Mouse (Mus musculus): Measurements from ENCODE around the gene Cel. TPM values are rescaled to one million over a fixed set of nuclear protein-coding genes. Genes with fewer than 3 reads are reported as not detected.

Gene Cel
- polyA plus RNA-seq, 1 experiment from 2014 or later: not detected

DNA sequence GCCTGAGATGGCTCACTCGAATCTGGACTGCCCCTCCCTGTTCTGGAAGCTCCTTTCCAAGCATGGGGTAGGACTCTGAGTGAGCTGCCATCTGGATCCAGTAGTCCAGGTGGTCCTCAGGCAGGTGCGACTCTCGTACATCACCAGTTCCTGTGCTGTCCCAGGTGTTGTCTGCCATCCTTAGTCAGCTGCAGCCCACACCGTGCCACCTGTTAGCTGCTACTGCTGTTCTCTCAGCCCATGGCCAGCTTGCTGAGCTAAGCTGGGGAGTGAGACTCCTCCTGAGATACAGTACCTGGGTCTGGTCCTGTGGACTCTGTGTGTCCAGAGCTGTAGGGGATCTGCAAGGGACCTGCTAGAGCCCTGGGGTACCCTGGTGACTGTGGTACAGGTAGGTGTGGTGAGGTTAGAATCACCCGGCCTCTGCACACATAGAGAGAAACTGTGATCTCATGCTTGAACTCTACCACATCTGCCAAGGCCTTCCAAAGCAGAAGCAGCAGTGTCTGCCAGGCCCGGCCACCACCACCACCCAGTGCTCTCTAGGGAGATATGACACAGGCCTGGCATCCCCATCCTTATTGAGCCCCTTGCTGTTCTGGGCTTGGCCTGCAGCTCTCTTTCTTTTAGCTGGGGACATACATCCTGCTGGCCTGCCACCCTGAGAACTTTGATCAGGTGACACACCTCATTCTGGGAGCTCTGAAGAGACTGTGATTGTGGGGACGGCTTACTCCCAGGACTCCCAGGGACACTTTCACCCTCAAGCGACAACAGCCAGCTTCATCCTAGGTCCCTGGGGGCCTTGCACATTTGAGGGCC lies 25.0 kb downstream of the Cel start:
- no peak for TF ChIP-seq CTCF (IDR thresholded peaks at IDR 0.05; ENCODE audit: low read depth)
- Histone ChIP-seq H3K9ac (no peak overlapping the region), H3K27ac (ENCODE audit: low read depth) (peak overlapping the region; percentile 67; the same call in 1 of the 2 replicates), H3K36me3 (ENCODE audit: insufficient read depth) (peaks cover 11% of the 10 kb centered on the region), H3K9me3 (ENCODE audit: low read depth, low read length) (no peaks in the 10 kb centered on the region), H3K4me1 (ENCODE audit: insufficient read depth) (peaks cover 30% of the 10 kb centered on the region), H3K27me3 (ENCODE audit: insufficient read depth, low read length) (no peaks in the 10 kb centered on the region), H3K4me3 (ENCODE audit: low read depth, low read length) (no peak overlapping the region), H3K4me2 (no peak overlapping the region)
- DNase-seq (no peak), ATAC-seq (ENCODE audit: insufficient read depth) (no peak)
- 73% methylated on average over 8 of the region's 8 CpGs for WGBS

DNA sequence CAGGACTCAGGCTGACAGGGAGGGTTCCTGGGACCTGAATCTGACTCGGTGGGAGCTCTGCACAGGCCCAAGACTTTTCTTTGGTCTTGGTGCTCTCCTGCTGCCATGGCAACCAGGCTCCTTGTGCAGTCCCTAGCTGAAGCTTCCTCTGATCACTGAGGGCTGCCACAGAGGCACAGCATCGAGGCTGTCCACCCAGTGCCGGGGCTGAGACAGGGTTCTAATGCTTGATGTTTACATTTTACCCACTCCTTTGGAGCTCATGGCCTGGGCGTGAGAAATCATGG lies 25.6 kb downstream of the Cel start:
- Histone ChIP-seq H3K4me1 (ENCODE audit: insufficient read depth) (peaks cover 36% of the 10 kb centered on the region), H3K9me3 (ENCODE audit: low read depth, low read length) (no peaks in the 10 kb centered on the region), H3K4me3 (ENCODE audit: low read depth, low read length) (no peak overlapping the region), H3K36me3 (ENCODE audit: insufficient read depth) (peaks cover 6% of the 10 kb centered on the region), H3K4me2 (no peak overlapping the region), H3K9ac (no peak overlapping the region), H3K27me3 (ENCODE audit: insufficient read depth, low read length) (no peaks in the 10 kb centered on the region), H3K27ac (ENCODE audit: low read depth) (no peak overlapping the region)
- no peak for TF ChIP-seq CTCF (IDR thresholded peaks at IDR 0.05; ENCODE audit: low read depth)
- WGBS: 30% methylated on average over 4 of the region's 4 CpGs
- DNase-seq (no peak), ATAC-seq (ENCODE audit: insufficient read depth) (no peak)

DNA sequence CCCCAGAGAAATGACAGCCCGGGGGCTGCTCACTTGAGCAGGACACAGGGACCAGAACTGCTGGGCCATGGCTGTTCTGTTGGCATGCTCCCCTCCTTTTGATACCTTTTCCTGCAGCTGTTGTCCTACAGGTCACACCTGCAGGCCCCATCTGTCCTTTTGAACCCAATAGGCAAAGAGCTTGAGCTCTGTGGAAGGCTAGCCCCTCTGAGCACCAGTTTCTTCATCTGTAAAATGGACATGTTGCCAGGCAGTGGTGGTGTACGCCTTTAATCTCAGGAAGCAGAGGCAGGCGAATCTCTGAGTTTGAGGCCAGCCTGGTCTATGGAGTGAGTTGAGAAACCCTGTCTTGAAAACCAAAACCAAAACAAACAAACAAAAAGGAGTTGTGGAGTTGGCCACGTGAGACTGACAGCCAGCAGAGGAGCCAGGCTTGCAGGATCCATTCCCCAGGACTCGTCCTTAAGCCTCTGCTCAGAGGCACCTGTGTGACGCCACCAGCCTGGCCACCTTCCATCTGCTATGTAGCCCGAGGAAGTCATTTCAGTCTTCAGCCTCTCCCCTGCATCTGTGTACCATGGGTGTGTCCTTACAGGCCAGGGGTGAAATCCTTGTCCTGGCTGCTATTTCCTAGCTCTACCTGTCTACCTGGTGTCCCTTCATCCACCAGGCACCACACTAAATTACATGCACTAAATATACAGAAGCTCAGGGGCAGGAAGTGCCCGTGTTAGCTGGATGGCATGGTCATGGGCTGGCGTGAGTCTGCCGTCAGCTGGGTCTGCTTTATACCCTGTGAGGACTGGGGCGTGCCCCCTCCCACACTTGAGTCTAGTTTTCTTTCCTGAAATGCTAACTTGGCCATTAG lies 26.2 kb downstream of the Cel start:
- no peak for ATAC-seq (ENCODE audit: insufficient read depth)
- peak overlapping the region; percentile 27; the same call in 1 of the 2 replicates for H3K27ac ChIP-seq (ENCODE audit: low read depth)
- H3K4me2 ChIP-seq: no peak overlapping the region
- 66% methylated on average over 11 of the region's 11 CpGs for WGBS
- no peak for TF ChIP-seq CTCF (IDR thresholded peaks at IDR 0.05; ENCODE audit: low read depth)
- H3K4me3 ChIP-seq (ENCODE audit: low read depth, low read length): no peak overlapping the region
- H3K27me3 ChIP-seq (ENCODE audit: insufficient read depth, low read length): no peaks in the 10 kb centered on the region
- DNase-seq: no peak
- H3K9ac ChIP-seq: no peak overlapping the region
- H3K9me3 ChIP-seq (ENCODE audit: low read depth, low read length): no peaks in the 10 kb centered on the region
- peaks cover under 1% of the 10 kb centered on the region; the same call in 1 of the 2 replicates for H3K36me3 ChIP-seq (ENCODE audit: insufficient read depth)
- H3K4me1 ChIP-seq (ENCODE audit: insufficient read depth): peaks cover 36% of the 10 kb centered on the region

DNA sequence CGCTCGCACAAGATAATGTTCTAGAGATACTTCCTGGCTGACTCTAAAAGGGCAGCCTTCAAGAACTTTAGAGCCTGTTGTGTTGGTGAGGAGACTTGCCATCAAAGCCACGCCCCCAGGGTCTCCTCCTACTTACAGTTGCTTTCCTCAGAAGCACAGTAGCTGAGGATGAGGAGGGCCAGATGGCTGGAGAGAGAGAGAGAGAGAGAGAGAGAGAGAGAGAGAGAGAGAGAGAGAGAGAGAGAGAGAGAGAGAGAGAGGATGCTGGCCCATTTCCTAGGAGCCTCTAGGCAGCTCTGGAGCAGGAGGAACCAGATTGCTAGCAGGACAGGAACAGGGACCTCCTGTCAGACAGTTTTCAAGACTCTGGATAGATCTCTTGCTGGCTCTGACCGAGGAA lies 27.0 kb downstream of the Cel start:
- Histone ChIP-seq H3K4me2 (peak overlapping the region; percentile 77), H3K36me3 (ENCODE audit: insufficient read depth) (no peaks in the 10 kb centered on the region), H3K27ac (ENCODE audit: low read depth) (peak overlapping the region; percentile 37; the same call in 1 of the 2 replicates), H3K27me3 (ENCODE audit: insufficient read depth, low read length) (no peaks in the 10 kb centered on the region), H3K4me3 (ENCODE audit: low read depth, low read length) (no peak overlapping the region), H3K9me3 (ENCODE audit: low read depth, low read length) (no peaks in the 10 kb centered on the region), H3K9ac (no peak overlapping the region), H3K4me1 (ENCODE audit: insufficient read depth) (peaks cover 36% of the 10 kb centered on the region)
- peak; percentile 81 for DNase-seq
- no peak for TF ChIP-seq CTCF (IDR thresholded peaks at IDR 0.05; ENCODE audit: low read depth)
- WGBS: 34% methylated on average over 4 of the region's 4 CpGs
- ATAC-seq (ENCODE audit: insufficient read depth): peak; percentile 14; the same call in 1 of the 2 replicates

DNA sequence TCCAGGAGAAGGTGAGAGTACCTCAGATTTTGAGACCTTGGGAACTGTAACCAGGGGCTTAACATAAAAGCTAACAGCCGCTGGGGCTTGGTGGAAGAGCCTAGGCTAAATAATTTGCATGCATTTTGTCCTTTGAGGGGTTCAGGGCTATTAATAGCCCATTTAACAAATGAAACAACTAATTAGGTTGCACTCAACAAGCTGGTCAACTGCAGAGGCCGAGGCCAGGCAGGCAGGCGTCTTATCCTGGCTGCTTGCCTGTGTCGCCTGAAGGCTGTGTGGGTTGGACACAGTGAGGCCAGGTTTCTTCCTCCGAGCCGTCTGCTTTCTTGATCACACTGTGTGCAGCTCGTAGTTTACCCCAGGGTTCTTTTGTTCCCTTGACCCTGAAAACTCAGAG lies 27.6 kb downstream of the Cel start:
- Histone ChIP-seq H3K4me1 (ENCODE audit: insufficient read depth) (peaks cover 36% of the 10 kb centered on the region), H3K27me3 (ENCODE audit: insufficient read depth, low read length) (no peaks in the 10 kb centered on the region), H3K36me3 (ENCODE audit: insufficient read depth) (no peaks in the 10 kb centered on the region), H3K27ac (ENCODE audit: low read depth) (peak overlapping the region; percentile 37; the same call in 1 of the 2 replicates), H3K4me3 (ENCODE audit: low read depth, low read length) (peak overlapping the region; percentile 10; the same call in 1 of the 2 replicates), H3K9me3 (ENCODE audit: low read depth, low read length) (no peaks in the 10 kb centered on the region), H3K9ac (no peak overlapping the region), H3K4me2 (peak overlapping the region; percentile 77)
- WGBS: 31% methylated on average over 7 of the region's 7 CpGs
- ATAC-seq (ENCODE audit: insufficient read depth) (no peak), DNase-seq (peak; percentile 73)
- TF ChIP-seq CTCF (IDR thresholded peaks at IDR 0.05; ENCODE audit: low read depth): no peak

DNA sequence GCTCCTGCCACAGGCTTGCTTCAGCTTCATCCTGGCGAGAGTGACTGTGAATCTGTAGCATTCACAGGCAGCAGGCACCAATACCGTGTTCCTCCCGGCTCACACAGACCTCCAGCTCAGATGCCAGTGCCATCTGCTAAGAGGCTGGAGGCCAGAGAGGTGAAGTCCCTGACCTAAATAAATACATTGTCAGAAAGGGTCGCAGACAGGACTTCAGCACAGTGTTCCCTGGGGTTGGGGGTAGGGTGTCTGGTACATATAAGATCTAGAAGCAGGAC lies 28.0 kb downstream of the Cel start:
- H3K4me2 ChIP-seq: peak overlapping the region; percentile 77
- no peaks in the 10 kb centered on the region for H3K36me3 ChIP-seq (ENCODE audit: insufficient read depth)
- peak overlapping the region; percentile 37; the same call in 1 of the 2 replicates for H3K27ac ChIP-seq (ENCODE audit: low read depth)
- no peaks in the 10 kb centered on the region for H3K27me3 ChIP-seq (ENCODE audit: insufficient read depth, low read length)
- H3K4me3 ChIP-seq (ENCODE audit: low read depth, low read length): peak overlapping the region; percentile 10; the same call in 1 of the 2 replicates
- no peak for ATAC-seq (ENCODE audit: insufficient read depth)
- DNase-seq: no peak
- no peaks in the 10 kb centered on the region for H3K9me3 ChIP-seq (ENCODE audit: low read depth, low read length)
- 0 out of 2 replicates have a peak overlapping the region, but pooled peaks have one; percentile 0 for H3K9ac ChIP-seq
- no peak for TF ChIP-seq CTCF (IDR thresholded peaks at IDR 0.05; ENCODE audit: low read depth)
- H3K4me1 ChIP-seq (ENCODE audit: insufficient read depth): peaks cover 36% of the 10 kb centered on the region
- 31% methylated on average over 4 of the region's 4 CpGs for WGBS
